Mouse (Mus musculus) spleen, postnatal 0 days (tissue): ENCODE measurements around the gene Gm4792. TPM values are rescaled to one million over a fixed set of nuclear protein-coding genes. Genes with fewer than 3 reads are reported as not detected.

Experiments
- polyA plus RNA-seq: library from polyadenylated mRNA; unstranded; fragments of >200 nt; fragmentation: Nextera tagmentation; extraction: Ambion mirVana; gene quantifications from 2 replicates; pipeline ENCODE4 v1.2.1, GENCODE M21; 2015

The Gm4792 gene
- not detected in 2 replicates for polyA plus RNA-seq

DNA sequence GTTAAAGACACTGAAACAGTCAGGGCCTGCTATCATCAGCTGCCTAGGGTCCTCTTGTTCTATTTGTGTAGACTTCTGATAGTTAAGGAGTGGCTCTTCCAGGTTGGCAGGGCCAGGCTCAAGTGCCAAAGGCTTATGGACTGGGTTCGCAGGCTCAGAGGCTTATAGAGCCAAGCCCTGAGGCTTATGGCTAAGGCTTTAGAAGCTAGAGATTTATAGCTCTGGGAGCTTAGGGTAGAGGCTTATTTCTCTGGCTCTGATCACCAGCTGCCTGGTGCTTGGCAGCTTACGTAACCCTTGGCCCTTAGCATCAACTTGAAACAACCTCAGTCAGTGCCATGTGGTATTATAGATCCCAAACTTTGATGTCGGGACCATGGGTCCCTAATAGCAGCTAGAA, at the start of gene Gm4792:
TSS of gene Gm4792 (minus strand) at position 233 of the 400 bp plus-strand sequence.

GRCm38 (mm10) chr10:94311511-94312006, 13.1 kb upstream of the Gm4792 start, which contains the start of gene Tmcc3:
Gene Tmcc3 (plus strand): TSS chr10:94311949.

Other genes starting within 250 kb of the Gm4792 start
- gene Nr2c1, start 150.7 kb downstream of the Gm4792 start, polyA plus RNA-seq: 2.6 and 2.9 TPM in 2 replicates
- gene Ndufa12, start 100.0 kb downstream of the Gm4792 start, polyA plus RNA-seq: 243 and 265 TPM in 2 replicates
- gene Tmcc3, start 13.2 kb upstream of the Gm4792 start, polyA plus RNA-seq: 3.2 and 4.1 TPM in 2 replicates